Mouse (Mus musculus): ENCODE data around the gene Myl6.

DNA sequence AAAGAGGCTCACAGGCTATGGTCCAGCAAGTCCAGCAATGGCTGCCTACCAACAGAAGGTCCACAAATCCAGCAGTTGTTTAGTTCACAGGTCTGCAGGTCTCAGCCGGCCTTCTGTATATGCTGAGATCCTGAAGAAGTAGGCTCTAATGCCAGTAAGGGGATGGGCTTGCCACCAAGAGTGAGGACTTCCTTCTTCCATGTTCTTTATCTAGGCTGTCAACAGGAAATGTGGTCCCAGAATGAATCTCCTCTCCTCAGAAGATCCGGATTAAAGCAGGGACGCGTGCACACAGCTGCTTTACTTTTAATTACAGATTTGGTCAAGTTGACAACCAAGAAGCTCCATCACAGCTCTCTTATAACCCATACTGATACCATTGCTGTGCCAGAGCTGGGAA is 48.5 kb downstream of the Myl6 start:
- TF ChIP-seq CTCF (IDR thresholded peaks at IDR 0.05; ENCODE audit: low read depth) (no peak), EP300 (IDR thresholded peaks at IDR 0.05; ENCODE audit: low read depth) (no peak)

Data from heart, postnatal 0 days (tissue).